Mouse (Mus musculus) liver, adult 2 months (tissue): ENCODE data around the gene Stx11.

ENCODE experiments used
- CTCF ChIP-seq: fragments of 200-500 bp; IDR thresholded peaks from 2 replicates; pipeline ENCODE4 v1.5.1; 2011; ENCODE audit warnings: low read depth, low read length, control low read depth
- POLR2A ChIP-seq: fragments of 200-500 bp; IDR thresholded peaks from 2 replicates; pipeline ENCODE4 v1.6.1; 2011; ENCODE audit warnings: low read length, control low read depth; ENCODE audit not compliant: insufficient read depth; ENCODE audit errors: extremely low read depth

- TF ChIP-seq POLR2A = no peak
- no peak for TF ChIP-seq CTCF
These were observed 17.0 kb upstream of the Stx11 start for GRCm38 (mm10) chr10:12981071-12981470.
